In the genomic region with DNA sequence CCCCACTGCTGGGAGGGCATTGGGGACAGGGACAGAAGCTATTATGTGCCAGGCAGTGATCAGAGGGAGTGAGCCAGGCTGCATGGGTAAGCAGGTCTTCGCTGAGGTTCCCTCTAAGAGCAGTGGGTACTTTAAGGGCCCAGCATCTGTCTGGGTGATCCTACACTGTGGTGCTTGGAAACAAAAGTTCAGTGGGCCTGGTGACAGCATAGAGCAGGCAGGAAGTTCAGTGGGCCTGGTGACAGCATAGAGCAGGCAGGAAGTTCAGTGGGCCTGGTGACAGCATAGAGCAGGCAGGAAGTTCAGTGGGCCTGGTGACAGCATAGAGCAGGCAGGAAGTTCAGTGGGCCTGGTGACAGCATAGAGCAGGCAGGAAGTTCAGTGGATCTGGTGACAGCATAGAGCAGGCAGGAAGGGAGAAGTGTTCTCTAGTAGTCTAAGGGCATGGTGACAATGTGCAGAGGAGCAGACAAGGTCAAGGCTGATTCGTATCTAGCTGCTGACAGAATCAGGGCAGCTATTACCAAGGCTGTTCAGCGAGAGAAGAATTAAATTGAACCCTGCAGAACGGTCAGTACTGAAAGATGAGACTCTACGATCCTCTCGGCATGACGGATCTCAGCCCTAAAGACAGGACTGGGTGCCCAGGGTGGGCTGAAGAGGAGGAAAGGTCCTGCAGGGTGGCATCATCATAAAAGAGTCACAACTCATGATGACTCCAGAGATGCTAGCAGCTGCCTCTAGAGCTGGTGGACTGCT, we compare ENCODE assay signal across 14 mouse cellular contexts.
DNase-seq lines count a peak whose midpoint lies in the region; ATAC-seq and TF ChIP-seq lines count a peak whose summit lies in the region.
"Had no signal": no experiment of that assay in that cellular context is flagged by ENCODE, and none has a peak within 500 bp of the region (broad histone marks: within the 10 kb centered on the region; RNA-seq: fewer than 3 reads in every experiment).

No protein-coding gene starts in this region.

- DNase-seq in heart, embryonic 10.5 days (ENCODE audit: low spot score): no peak
- no peak for DNase-seq in heart, adult 9 months (ENCODE audit: low spot score in 2 of 2)
- DNase-seq in limb, embryonic 11.5 days (ENCODE audit: low spot score): no peak
- no peak for DNase-seq in limb, embryonic 10.5 days (ENCODE audit: low spot score)
- DNase-seq in MEL (ENCODE audit: low read depth, low spot score): peak; percentile 24
- DNase-seq in right cerebral cortex, postnatal 36 days (ENCODE audit: low spot score in 2 of 2): no peak
- DNase-seq in liver, postnatal 0 days: no peak
- DNase-seq: cerebellum, adult 11-12 months; embryo, embryonic 11 days; kidney, adult 2 months had no signal

- no peak for TF ChIP-seq EP300 in MEL (IDR thresholded peaks at IDR 0.05; ENCODE audit: low read depth in 1 of 2, low read length in 2 of 2)
- no peak for TF ChIP-seq EP300 in liver, postnatal 0 days (IDR thresholded peaks at IDR 0.05; ENCODE audit: low read depth)

- H3K4me3 ChIP-seq in heart, embryonic 10.5 days: no peak overlapping the region
- no peak overlapping the region for H3K4me3 ChIP-seq in limb, embryonic 11.5 days (ENCODE audit: low read depth, low read length)
- H3K4me3 ChIP-seq in limb, embryonic 10.5 days: no peak overlapping the region
- H3K4me3 ChIP-seq in MEL (ENCODE audit: control insufficient read depth in 1 of 2, insufficient read depth in 1 of 2, low read depth in 2 of 2, low read length in 2 of 2): no peak overlapping the region
- no peak overlapping the region for H3K4me3 ChIP-seq in liver, postnatal 0 days (ENCODE audit: low read depth, low read length)
- H3K4me3 ChIP-seq: lung, embryonic 15.5 days had no signal

- H3K4me2 ChIP-seq in limb, embryonic 11.5 days (ENCODE audit: low read depth, severe bottlenecking): no peak overlapping the region
- H3K4me2 ChIP-seq in liver, postnatal 0 days (ENCODE audit: low read depth, low read length): no peak overlapping the region
- H3K4me2 ChIP-seq: lung, embryonic 15.5 days had no signal

- no peak for TF ChIP-seq POLR2A in MEL (IDR thresholded peaks at IDR 0.05; ENCODE audit: control insufficient read depth in 1 of 2, insufficient read depth in 1 of 2, low read depth in 1 of 2, low read length in 2 of 2, poor library complexity in 1 of 2)

- no peak for ATAC-seq in limb, embryonic 11.5 days (ENCODE audit: insufficient number of reproducible peaks, low FRiP score, low TSS enrichment, low read depth)
- ATAC-seq in megakaryocyte, adult 5-6 weeks (ENCODE audit: poor library complexity, severe bottlenecking): 0 out of 2 replicates have a peak, but pooled peaks have one; percentile 14
- ATAC-seq in liver, postnatal 0 days: no peak
- ATAC-seq: forebrain, embryonic 14.5 days had no signal

- peak overlapping the region; percentile 59; the same call in 1 of the 2 replicates for H3K27ac ChIP-seq in heart, embryonic 10.5 days
- H3K27ac ChIP-seq in limb, embryonic 11.5 days (replicated peaks; ENCODE audit: low read depth, low read length): no peak overlapping the region
- H3K27ac ChIP-seq in limb, embryonic 10.5 days: no peak overlapping the region
- no peak overlapping the region for H3K27ac ChIP-seq in MEL (ENCODE audit: control insufficient read depth, low read depth, low read length)
- no peak overlapping the region for H3K27ac ChIP-seq in liver, postnatal 0 days (ENCODE audit: low read depth)
- H3K27ac ChIP-seq: lung, embryonic 15.5 days had no signal

- H3K9me3 ChIP-seq in heart, embryonic 10.5 days: no peaks in the 10 kb centered on the region
- H3K9me3 ChIP-seq in limb, embryonic 11.5 days (ENCODE audit: control insufficient read depth, low read length): no peaks in the 10 kb centered on the region
- no peaks in the 10 kb centered on the region for H3K9me3 ChIP-seq in limb, embryonic 10.5 days (replicated peaks)
- H3K9me3 ChIP-seq in MEL (replicated peaks; ENCODE audit: insufficient read depth, low read length): no peaks in the 10 kb centered on the region
- no peaks in the 10 kb centered on the region for H3K9me3 ChIP-seq in liver, postnatal 0 days (ENCODE audit: low read length)
- H3K9me3 ChIP-seq: lung, embryonic 15.5 days had no signal

- H3K4me1 ChIP-seq in heart, embryonic 10.5 days: peaks cover 26% of the 10 kb centered on the region
- no peaks in the 10 kb centered on the region for H3K4me1 ChIP-seq in limb, embryonic 11.5 days (ENCODE audit: control insufficient read depth, insufficient read depth, low read length)
- 0 out of 2 replicates have a peak, but pooled peaks cover 5% of the 10 kb centered on the region for H3K4me1 ChIP-seq in limb, embryonic 10.5 days
- peaks cover 0 to 5% of the 10 kb centered on the region in 2 experiments; a peak in 1 of 4 replicates for H3K4me1 ChIP-seq in MEL (ENCODE audit: control insufficient read depth in 1 of 2, insufficient read depth in 2 of 2, low read length in 2 of 2)
- H3K4me1 ChIP-seq in liver, postnatal 0 days (ENCODE audit: insufficient read depth): no peaks in the 10 kb centered on the region
- H3K4me1 ChIP-seq: lung, embryonic 15.5 days had no signal

- no peak for TF ChIP-seq CTCF in MEL (IDR thresholded peaks at IDR 0.05 in 2 of 3, conservative IDR thresholded peaks at IDR 0.05 in 1 of 3; ENCODE audit: control insufficient read depth in 1 of 3, insufficient read depth in 1 of 3, low read depth in 2 of 3, low read length in 3 of 3, poor library complexity in 1 of 3, severe bottlenecking in 1 of 3)
- no peak for TF ChIP-seq CTCF in liver, postnatal 0 days (IDR thresholded peaks at IDR 0.05; ENCODE audit: low read depth)

- peaks cover 58% of the 10 kb centered on the region for H3K36me3 ChIP-seq in heart, embryonic 10.5 days
- peaks cover 3% of the 10 kb centered on the region for H3K36me3 ChIP-seq in limb, embryonic 11.5 days (ENCODE audit: control insufficient read depth, insufficient read depth, low read length)
- H3K36me3 ChIP-seq in limb, embryonic 10.5 days: peaks cover 72% of the 10 kb centered on the region
- H3K36me3 ChIP-seq in MEL (ENCODE audit: control insufficient read depth in 1 of 2, insufficient read depth in 2 of 2, low read length in 2 of 2): peaks cover 0 to 2% of the 10 kb centered on the region in 2 experiments; a peak in 2 of 4 replicates
- peaks cover 22% of the 10 kb centered on the region for H3K36me3 ChIP-seq in liver, postnatal 0 days (replicated peaks; ENCODE audit: insufficient read depth, low read length)

- H3K79me2 ChIP-seq in MEL (ENCODE audit: control insufficient read depth, insufficient read depth, low read length, poor library complexity): no peaks in the 10 kb centered on the region

- H3K27me3 ChIP-seq in heart, embryonic 10.5 days (ENCODE audit: insufficient read depth, poor library complexity, severe bottlenecking): no peaks in the 10 kb centered on the region
- no peaks in the 10 kb centered on the region for H3K27me3 ChIP-seq in limb, embryonic 11.5 days (ENCODE audit: control insufficient read depth, insufficient read depth, low read length)
- no peaks in the 10 kb centered on the region for H3K27me3 ChIP-seq in limb, embryonic 10.5 days (ENCODE audit: low read depth, poor library complexity, severe bottlenecking)
- no peaks in the 10 kb centered on the region for H3K27me3 ChIP-seq in MEL (ENCODE audit: control insufficient read depth in 1 of 2, insufficient read depth in 2 of 2, low read length in 2 of 2)
- H3K27me3 ChIP-seq in liver, postnatal 0 days (ENCODE audit: insufficient read depth, low read length): no peaks in the 10 kb centered on the region
- H3K27me3 ChIP-seq: CH12.LX; lung, embryonic 15.5 days had no signal

- 64% methylated on average over 7 of the region's 7 CpGs for WGBS in heart, embryonic 10.5 days
- WGBS in limb, embryonic 11.5 days: 77% methylated on average over 7 of the region's 7 CpGs
- WGBS in limb, embryonic 10.5 days: 72% methylated on average over 7 of the region's 7 CpGs
- WGBS in liver, postnatal 0 days (ENCODE audit: insufficient replicate concordance): 84% methylated on average over 7 of the region's 7 CpGs

- 0 out of 2 replicates have a peak overlapping the region, but pooled peaks have one; percentile 17 for H3K9ac ChIP-seq in limb, embryonic 11.5 days (ENCODE audit: low read length)
- H3K9ac ChIP-seq in MEL (ENCODE audit: control insufficient read depth, low read depth, low read length, poor library complexity, severe bottlenecking): no peak overlapping the region
- H3K9ac ChIP-seq in liver, postnatal 0 days (replicated peaks): no peak overlapping the region
- H3K9ac ChIP-seq: lung, embryonic 15.5 days had no signal

- TF ChIP-seq RAD21 in MEL (IDR thresholded peaks at IDR 0.05; ENCODE audit: low read depth, low read length): no peak

TF ChIP-seq in MEL, 35 proteins besides CTCF, POLR2A, EP300 and RAD21:
- TF ChIP-seq TBP (IDR thresholded peaks at IDR 0.05; ENCODE audit: low read depth, low read length) (no peak), KAT2A (conservative IDR thresholded peaks at IDR 0.05; ENCODE audit: low read depth, low read length) (no peak), RCOR1 (IDR thresholded peaks at IDR 0.05; ENCODE audit: low read depth, low read length) (no peak), ZMIZ1 (IDR thresholded peaks at IDR 0.05; ENCODE audit: low read depth, low read length) (no peak), MAX (IDR thresholded peaks at IDR 0.05; ENCODE audit: low read length) (no peak), POLR2AphosphoS2 (IDR thresholded peaks at IDR 0.05; ENCODE audit: low read length) (no peak)
